Mouse (Mus musculus) kidney, adult 9 months (tissue): ENCODE data around the gene Ceacam9.
"Not testable (repeated sequence)": the region's sequence is repeated elsewhere in the genome, so short reads cannot be mapped to it uniquely, and the experiment has no call there.

Experiments
- DNase-seq: peaks from one replicate; pipeline ENCODE4 v3.0.0; 2022

Ceacam9 gene

GRCm38 (mm10) chr7:16721629-16722028 lies at the start of gene Ceacam9:
TSS of gene Ceacam9 (plus strand) at chr7:16721929.
- DNase-seq, result no peak

- DNase-seq, result no peak
Observed at GRCm38 (mm10) chr7:16673823-16674222, 47.9 kb upstream of the Ceacam9 start.

DNA sequence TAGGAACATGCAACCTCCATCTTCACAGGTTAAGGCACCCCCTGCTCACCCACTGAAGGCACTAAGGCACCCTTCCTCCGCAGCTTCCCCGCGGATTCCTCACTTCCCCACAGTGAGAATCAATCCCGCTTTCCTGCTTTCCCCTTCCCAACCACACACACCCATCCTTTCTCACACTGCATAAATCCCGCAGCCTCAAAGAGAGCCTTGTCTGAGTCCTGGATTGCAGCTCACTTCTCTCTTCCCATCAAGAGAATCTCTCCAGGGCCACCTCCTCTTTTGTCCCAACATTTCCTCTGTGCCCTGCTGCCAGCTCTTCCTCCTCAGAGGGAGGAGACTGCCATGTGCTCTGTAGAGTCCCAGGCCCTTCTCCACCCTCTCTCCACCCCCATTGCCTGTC lies 47.0 kb upstream of the Ceacam9 start:
- not testable (repeated sequence) for DNase-seq

DNA sequence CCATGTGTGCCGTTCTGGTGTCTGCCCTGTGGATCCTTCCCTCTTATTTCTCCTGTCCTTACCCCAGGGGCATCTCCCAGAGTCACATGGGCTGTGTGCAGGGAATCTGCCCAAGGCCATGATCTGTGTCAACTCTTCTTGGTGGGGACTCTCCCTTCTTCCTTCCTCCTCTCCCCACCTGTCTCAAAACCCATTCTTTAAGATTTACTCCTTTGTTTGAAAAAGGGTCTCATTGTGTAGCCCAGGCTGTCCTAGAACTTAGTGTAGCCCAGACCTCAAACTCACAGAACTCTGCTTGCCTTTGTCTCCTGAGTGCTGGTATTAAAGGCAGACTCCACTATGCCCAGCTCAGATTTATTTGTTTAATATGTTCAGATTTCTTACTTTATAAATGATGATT lies 46.1 kb upstream of the Ceacam9 start, which contains the start of gene Ceacam15:
Ceacam15 (minus strand) TSS at position 101 of the 400 bp plus-strand sequence.
- no peak for DNase-seq

GRCm38 (mm10) chr7:16680194-16680593 lies 41.5 kb upstream of the Ceacam9 start:
- DNase-seq, result not testable (repeated sequence)

DNA sequence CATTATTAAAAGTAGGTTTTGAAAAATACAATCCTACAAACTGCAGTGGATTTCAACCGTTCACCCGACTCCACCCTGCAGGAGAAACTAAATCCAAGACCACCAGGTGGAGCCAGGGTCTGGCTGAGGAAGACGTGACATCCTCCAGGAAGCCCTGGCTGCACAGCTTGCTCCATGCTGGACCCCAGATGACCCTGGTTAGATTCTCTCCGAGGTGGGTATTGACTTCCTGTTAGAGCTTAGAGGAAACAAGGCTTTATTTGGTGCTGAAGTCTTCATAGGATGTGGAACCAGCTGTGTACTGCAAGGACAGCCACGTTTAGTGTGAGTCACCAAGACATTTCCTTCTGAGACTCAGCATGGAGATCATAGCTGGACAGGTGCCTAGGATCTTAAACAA lies 32.5 kb upstream of the Ceacam9 start:
- DNase-seq, result peak; percentile 14

- peak; percentile 58 for DNase-seq
Observed at GRCm38 (mm10) chr7:16695025-16695424, 26.7 kb upstream of the Ceacam9 start.

GRCm38 (mm10) chr7:16699042-16699441 lies 22.7 kb upstream of the Ceacam9 start:
- DNase-seq, result peak; percentile 6

GRCm38 (mm10) chr7:16700583-16700982 lies 21.1 kb upstream of the Ceacam9 start:
- no peak for DNase-seq

GRCm38 (mm10) chr7:16706385-16706784 lies 15.3 kb upstream of the Ceacam9 start:
- no peak for DNase-seq

- DNase-seq, result no peak
Observed at GRCm38 (mm10) chr7:16708244-16708643, 13.5 kb upstream of the Ceacam9 start.

- DNase-seq, result no peak
Observed at GRCm38 (mm10) chr7:16710604-16711003, 11.1 kb upstream of the Ceacam9 start.

DNA sequence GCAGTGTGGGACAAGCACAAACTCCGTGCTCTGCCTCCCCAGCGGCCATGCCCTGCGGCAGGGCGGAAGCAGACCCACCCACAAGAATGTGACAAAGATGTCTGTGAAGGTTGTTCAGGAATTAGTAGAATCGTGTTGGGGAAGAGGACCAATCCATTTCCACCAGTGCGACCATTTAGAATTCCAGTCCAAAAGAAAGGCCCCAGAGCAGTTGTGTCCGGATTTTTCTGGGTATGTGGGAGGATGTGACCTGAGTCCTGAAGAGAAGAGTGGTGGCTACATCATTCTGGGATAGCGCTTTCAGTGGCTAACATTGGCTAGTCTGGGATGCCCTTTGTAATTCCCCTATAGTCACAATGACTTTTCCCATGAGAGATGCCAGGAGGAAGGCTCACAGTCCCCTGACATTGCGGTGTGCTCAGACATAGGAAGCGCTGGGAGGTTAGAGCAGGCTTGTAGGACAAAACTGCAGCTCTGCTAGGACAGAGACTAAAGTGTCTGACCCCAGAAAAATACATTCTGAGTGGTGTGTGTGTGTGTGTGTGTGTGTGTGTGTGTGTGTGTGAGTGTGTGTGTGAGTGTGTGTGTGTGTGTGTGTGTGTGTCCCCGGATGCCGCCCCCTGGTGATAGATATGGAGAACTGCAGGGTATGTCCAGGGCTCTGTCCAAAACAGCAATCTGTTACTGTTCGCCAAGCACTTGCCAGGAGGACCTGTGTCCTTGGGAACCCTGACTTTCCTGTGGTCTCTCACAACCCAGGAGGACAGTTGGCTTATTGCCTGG lies 8.9 kb upstream of the Ceacam9 start:
- DNase-seq, result no peak

GRCm38 (mm10) chr7:16716456-16717152 lies 5.1 kb upstream of the Ceacam9 start:
- not testable (repeated sequence) for DNase-seq

DNA sequence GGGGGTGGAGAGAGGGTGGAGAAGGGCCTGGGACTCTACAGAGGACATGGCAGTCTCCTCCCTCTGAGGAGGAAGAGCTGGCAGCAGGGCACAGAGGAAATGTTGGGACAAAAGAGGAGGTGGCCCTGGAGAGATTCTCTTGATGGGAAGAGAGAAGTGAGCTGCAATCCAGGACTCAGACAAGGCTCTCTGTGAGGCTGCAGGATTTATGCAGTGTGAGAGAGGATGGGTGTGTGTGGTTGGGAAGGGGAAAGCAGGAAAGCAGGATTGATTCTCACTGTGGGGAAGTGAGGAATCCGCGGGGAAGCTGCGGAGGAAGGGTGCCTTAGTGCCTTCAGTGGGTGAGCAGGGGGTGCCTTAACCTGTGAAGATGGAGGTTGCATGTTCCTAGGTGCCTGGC lies 761 bp downstream of the Ceacam9 start:
- not testable (repeated sequence) for DNase-seq

- DNase-seq, result peak; percentile 51
Observed at GRCm38 (mm10) chr7:16728596-16729348, 7.0 kb downstream of the Ceacam9 start.

DNA sequence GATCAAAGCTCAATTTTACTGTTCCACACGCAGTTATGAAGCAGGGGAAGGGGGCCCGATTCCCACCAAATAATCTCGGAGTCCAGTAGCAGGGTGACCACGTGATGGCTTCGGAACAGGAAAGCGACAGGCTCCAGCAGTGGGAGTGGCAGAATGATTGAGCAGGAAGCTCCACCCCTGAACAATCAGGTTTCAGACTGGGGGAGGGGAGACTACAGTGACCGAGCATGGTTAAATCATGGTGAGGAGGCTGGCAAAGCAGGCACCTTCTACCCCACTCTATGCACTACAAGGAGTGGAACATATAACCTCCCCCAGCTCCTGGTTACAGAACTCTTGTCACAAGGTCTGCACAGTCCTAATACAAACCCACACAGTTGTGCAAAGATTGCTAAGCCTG lies 7.8 kb downstream of the Ceacam9 start:
- peak; percentile 43 for DNase-seq

DNA sequence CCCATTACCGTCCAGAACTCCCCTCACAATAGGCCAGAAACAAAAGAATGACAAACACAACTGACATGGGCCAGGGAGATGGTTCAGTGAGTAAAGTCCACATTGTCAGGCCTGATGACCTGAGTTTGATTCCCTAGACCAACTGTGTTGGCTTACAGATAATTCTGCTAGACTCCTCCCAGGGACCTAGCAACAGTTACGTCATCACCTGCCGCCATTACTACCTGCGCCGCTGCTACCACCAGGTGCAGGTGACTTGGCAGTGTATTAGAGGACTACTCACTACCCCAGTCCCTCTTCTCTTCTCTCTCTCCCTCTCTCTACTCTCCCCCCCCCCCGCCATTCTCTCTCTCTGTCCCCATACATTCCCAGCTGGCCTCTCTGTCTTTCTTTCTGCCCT lies 9.1 kb downstream of the Ceacam9 start:
- no peak for DNase-seq

GRCm38 (mm10) chr7:16731893-16732422 lies 10.2 kb downstream of the Ceacam9 start:
- peak; percentile 54 for DNase-seq

DNA sequence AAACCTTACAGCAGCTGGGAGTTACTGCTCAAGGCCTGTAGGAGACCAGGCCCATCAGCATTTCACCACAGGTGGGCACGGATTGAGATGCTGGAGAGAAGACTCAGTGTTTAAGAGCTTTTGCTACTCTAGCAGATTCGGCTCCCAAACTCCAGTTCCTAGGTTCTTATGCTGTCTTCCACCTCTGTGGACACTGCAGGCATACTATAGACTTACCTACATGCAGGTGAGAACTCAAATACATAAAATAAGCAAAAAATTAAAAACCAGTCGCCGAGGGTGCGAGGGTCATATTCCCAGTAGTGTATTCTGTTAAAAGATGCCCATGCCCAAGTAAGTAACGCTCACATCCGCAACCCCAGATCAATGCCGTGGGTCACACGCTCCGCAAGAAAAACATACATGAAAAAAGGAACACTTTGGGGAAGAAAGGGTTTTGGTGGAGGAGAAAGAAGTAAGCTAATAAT lies 15.9 kb downstream of the Ceacam9 start:
- peak; percentile 39 for DNase-seq

GRCm38 (mm10) chr7:16738073-16738696 lies 16.5 kb downstream of the Ceacam9 start, which contains the start of gene Ap2s1:
TSS of gene Ap2s1 (plus strand) at chr7:16738410.
- peak; percentile 99 for DNase-seq

- no peak for DNase-seq
Observed at GRCm38 (mm10) chr7:16739056-16739604, 17.4 kb downstream of the Ceacam9 start.
